Mouse (Mus musculus): ENCODE measurements around the gene Lenep. TPM values are rescaled to one million over a fixed set of nuclear protein-coding genes. Genes with fewer than 3 reads are reported as not detected.

Gene Lenep
- polyA plus RNA-seq, 1 experiment from 2014 or later: 0.64 TPM

DNA sequence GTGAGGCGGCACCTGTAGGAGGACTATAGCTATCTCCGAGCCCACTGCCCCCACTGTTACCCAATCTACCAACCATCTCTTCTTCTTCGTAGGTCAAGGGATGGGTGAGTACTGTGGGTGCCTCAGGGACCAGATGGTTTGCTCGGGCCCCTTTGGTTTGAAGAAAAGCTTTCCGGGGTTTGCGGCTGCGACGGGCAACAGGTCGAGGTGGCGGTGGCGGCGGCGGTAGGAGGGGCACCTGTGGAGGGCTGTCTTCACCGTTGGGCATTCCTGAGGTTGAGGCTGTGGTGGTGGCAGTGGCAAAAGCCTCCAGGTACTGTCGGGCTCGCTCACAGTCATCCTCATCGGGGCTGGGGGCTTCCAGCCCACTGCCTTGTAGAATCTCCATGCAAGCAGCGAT, 21.9 kb downstream of the Lenep start:
- Histone ChIP-seq H3K9me3 (no peaks in the 10 kb centered on the region), H3K4me2 (replicated peaks) (no peak overlapping the region), H3K4me3 (no peak overlapping the region), H3K4me1 (peaks cover 14% of the 10 kb centered on the region), H3K9ac (replicated peaks) (no peak overlapping the region), H3K27me3 (no peaks in the 10 kb centered on the region), H3K27ac (replicated peaks) (no peak overlapping the region), H3K36me3 (no peaks in the 10 kb centered on the region)
- ATAC-seq (replicated peaks): no peak
- 96% methylated on average over 18 of the region's 18 CpGs for WGBS

GRCm38 (mm10) chr3:89380291-89380690, 22.3 kb downstream of the Lenep start:
- H3K27me3 ChIP-seq: no peaks in the 10 kb centered on the region
- WGBS: 92% methylated on average over 14 of the region's 14 CpGs
- H3K4me1 ChIP-seq: peaks cover 14% of the 10 kb centered on the region
- H3K27ac ChIP-seq (replicated peaks): no peak overlapping the region
- no peak for ATAC-seq (replicated peaks)
- H3K36me3 ChIP-seq: no peaks in the 10 kb centered on the region
- H3K4me3 ChIP-seq: no peak overlapping the region
- H3K4me2 ChIP-seq (replicated peaks): no peak overlapping the region
- no peak overlapping the region for H3K9ac ChIP-seq (replicated peaks)
- H3K9me3 ChIP-seq: no peaks in the 10 kb centered on the region

DNA sequence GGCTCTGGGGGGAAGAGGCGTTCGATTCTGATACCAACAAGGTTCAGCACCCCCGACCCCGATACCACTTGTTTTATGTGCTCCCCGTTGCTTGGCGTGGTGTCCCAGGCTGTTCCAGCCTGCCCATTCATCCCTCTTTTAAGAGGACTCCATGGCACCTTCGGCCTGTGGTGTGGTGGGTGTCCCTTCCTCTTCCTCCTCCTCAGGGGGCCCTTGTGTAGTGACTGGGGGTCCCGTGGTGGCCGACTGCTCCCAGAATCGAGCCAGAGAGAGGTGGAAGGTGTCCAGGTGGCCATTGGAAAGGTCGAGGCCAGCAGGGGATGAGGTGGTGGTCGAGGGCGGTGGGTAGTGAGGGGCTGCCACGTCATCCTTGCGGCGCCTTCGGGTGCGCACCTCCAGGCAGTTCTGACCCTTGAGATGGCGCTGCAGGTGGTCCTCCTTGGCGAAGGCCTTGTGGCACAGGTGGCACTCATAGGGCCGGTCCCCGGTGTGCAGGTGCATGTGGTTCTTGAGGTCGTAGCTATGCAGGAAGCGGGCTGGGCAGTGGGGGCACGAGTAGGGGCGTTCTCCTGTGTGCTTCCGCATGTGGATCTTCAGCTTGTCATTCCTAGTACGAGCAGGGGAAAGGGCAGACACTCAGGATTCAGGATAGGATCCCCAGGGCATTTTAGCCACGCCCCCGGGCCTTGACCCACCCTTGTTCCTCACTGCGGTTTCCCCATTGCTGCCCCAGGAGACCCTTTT, 23.0 kb downstream of the Lenep start:
- ATAC-seq (replicated peaks): no peak
- no peaks in the 10 kb centered on the region for H3K36me3 ChIP-seq
- no peak overlapping the region for H3K27ac ChIP-seq (replicated peaks)
- H3K9me3 ChIP-seq: no peaks in the 10 kb centered on the region
- H3K9ac ChIP-seq (replicated peaks): no peak overlapping the region
- H3K27me3 ChIP-seq: no peaks in the 10 kb centered on the region
- 89% methylated on average over 31 of the region's 31 CpGs for WGBS
- H3K4me2 ChIP-seq (replicated peaks): no peak overlapping the region
- H3K4me3 ChIP-seq: no peak overlapping the region
- peaks cover 14% of the 10 kb centered on the region for H3K4me1 ChIP-seq

- 0 out of 2 replicates have a peak overlapping the region, but pooled peaks have one; percentile 23 for H3K27ac ChIP-seq (replicated peaks)
- ATAC-seq (replicated peaks): peak; percentile 87
- WGBS: 1% methylated on average over 25 of the region's 29 CpGs
Measured at GRCm38 (mm10) chr3:89378394-89379067, 24.1 kb downstream of the Lenep start.

GRCm38 (mm10) chr3:89377831-89378230, 24.8 kb downstream of the Lenep start:
- Histone ChIP-seq H3K9ac (replicated peaks) (no peak overlapping the region), H3K4me3 (no peak overlapping the region)

More at GRCm38 (mm10) chr3:89378394-89379067, 24.1 kb downstream of the Lenep start:
- Histone ChIP-seq H3K4me3 (peak overlapping the region; percentile 60), H3K9me3 (no peaks in the 10 kb centered on the region), H3K4me2 (replicated peaks) (peak overlapping the region; percentile 98), H3K4me1 (peaks cover 14% of the 10 kb centered on the region), H3K27me3 (no peaks in the 10 kb centered on the region), H3K36me3 (no peaks in the 10 kb centered on the region), H3K9ac (replicated peaks) (peak overlapping the region; percentile 71)

GRCm38 (mm10) chr3:89373581-89374231, 28.9 kb downstream of the Lenep start:
- H3K27me3 ChIP-seq: no peaks in the 10 kb centered on the region
- H3K4me3 ChIP-seq: no peak overlapping the region
- H3K9me3 ChIP-seq: no peaks in the 10 kb centered on the region
- no peak for ATAC-seq (replicated peaks)
- no peak overlapping the region for H3K9ac ChIP-seq (replicated peaks)
- H3K4me2 ChIP-seq (replicated peaks): no peak overlapping the region
- 50% methylated on average over 5 of the region's 5 CpGs for WGBS
- no peaks in the 10 kb centered on the region for H3K36me3 ChIP-seq
- H3K4me1 ChIP-seq: peaks cover 9% of the 10 kb centered on the region
- no peak overlapping the region for H3K27ac ChIP-seq (replicated peaks)

More at GRCm38 (mm10) chr3:89377831-89378230, 24.8 kb downstream of the Lenep start:
- peaks cover 14% of the 10 kb centered on the region for H3K4me1 ChIP-seq
- H3K27me3 ChIP-seq: no peaks in the 10 kb centered on the region
- ATAC-seq (replicated peaks): 0 out of 2 replicates have a peak, but pooled peaks have one; percentile 14
- H3K27ac ChIP-seq (replicated peaks): no peak overlapping the region
- H3K9me3 ChIP-seq: no peaks in the 10 kb centered on the region
- WGBS: 72% methylated on average over 4 of the region's 4 CpGs
- H3K36me3 ChIP-seq: no peaks in the 10 kb centered on the region
- peak overlapping the region; percentile 98 for H3K4me2 ChIP-seq (replicated peaks)

GRCm38 (mm10) chr3:89367338-89367737, 35.3 kb downstream of the Lenep start:
- H3K4me3 ChIP-seq: no peak overlapping the region
- H3K36me3 ChIP-seq: no peaks in the 10 kb centered on the region
- no peak for ATAC-seq (replicated peaks)
- no peak overlapping the region for H3K4me2 ChIP-seq (replicated peaks)
- 77% methylated on average over 11 of the region's 11 CpGs for WGBS
- no peaks in the 10 kb centered on the region for H3K27me3 ChIP-seq
- H3K9ac ChIP-seq (replicated peaks): no peak overlapping the region
- no peaks in the 10 kb centered on the region for H3K9me3 ChIP-seq
- no peak overlapping the region for H3K27ac ChIP-seq (replicated peaks)
- H3K4me1 ChIP-seq: no peaks in the 10 kb centered on the region

- WGBS: 78% methylated on average over 20 of the region's 20 CpGs
- H3K9me3 ChIP-seq: no peaks in the 10 kb centered on the region
Measured at GRCm38 (mm10) chr3:89365486-89366414, 36.8 kb downstream of the Lenep start.

GRCm38 (mm10) chr3:89365153-89365485, 37.5 kb downstream of the Lenep start, which contains the start of gene Dcst1:
Gene Dcst1 (minus strand): TSS chr3:89365253.
- Histone ChIP-seq H3K36me3 (no peaks in the 10 kb centered on the region), H3K27me3 (no peaks in the 10 kb centered on the region), H3K9ac (replicated peaks) (no peak within 1 kb of the TSS), H3K27ac (replicated peaks) (no peak within 1 kb of the TSS), H3K4me2 (replicated peaks) (no peak within 1 kb of the TSS), H3K9me3 (no peaks in the 10 kb centered on the region), H3K4me3 (no peak within 1 kb of the TSS), H3K4me1 (no peaks in the 10 kb centered on the region)
- 82% methylated on average over 11 of the region's 11 CpGs for WGBS
- ATAC-seq (replicated peaks): no peak

More at GRCm38 (mm10) chr3:89365486-89366414, 36.8 kb downstream of the Lenep start:
- Histone ChIP-seq H3K27me3 (no peaks in the 10 kb centered on the region), H3K27ac (replicated peaks) (no peak overlapping the region), H3K4me2 (replicated peaks) (no peak overlapping the region), H3K36me3 (no peaks in the 10 kb centered on the region), H3K4me1 (no peaks in the 10 kb centered on the region), H3K9ac (replicated peaks) (no peak overlapping the region), H3K4me3 (no peak overlapping the region)
- ATAC-seq (replicated peaks): no peak

- Histone ChIP-seq H3K4me1 (no peaks in the 10 kb centered on the region), H3K4me3 (no peak overlapping the region), H3K9ac (replicated peaks) (no peak overlapping the region), H3K27me3 (no peaks in the 10 kb centered on the region), H3K4me2 (replicated peaks) (no peak overlapping the region), H3K36me3 (no peaks in the 10 kb centered on the region), H3K27ac (replicated peaks) (no peak overlapping the region), H3K9me3 (no peaks in the 10 kb centered on the region)
- WGBS: 49% methylated on average over 8 of the region's 8 CpGs
- ATAC-seq (replicated peaks): no peak
Measured at GRCm38 (mm10) chr3:89364631-89365030, 38.0 kb downstream of the Lenep start.

GRCm38 (mm10) chr3:89361675-89362074, 40.9 kb downstream of the Lenep start, which contains the start of gene Dcst2:
Gene Dcst2 (plus strand): TSS chr3:89361975.
- Histone ChIP-seq H3K9me3 (no peaks in the 10 kb centered on the region), H3K4me2 (replicated peaks) (no peak within 1 kb of the TSS), H3K36me3 (no peaks in the 10 kb centered on the region), H3K4me1 (no peaks in the 10 kb centered on the region), H3K4me3 (no peak within 1 kb of the TSS), H3K27ac (replicated peaks) (no peak within 1 kb of the TSS), H3K27me3 (no peaks in the 10 kb centered on the region), H3K9ac (replicated peaks) (no peak within 1 kb of the TSS)
- no peak for ATAC-seq (replicated peaks)
- 89% methylated on average over 7 of the region's 7 CpGs for WGBS
